Mouse (Mus musculus): ENCODE data around the gene Acsl4. TPM values are rescaled to one million over a fixed set of nuclear protein-coding genes. Genes with fewer than 3 reads are reported as not detected.

Gene Acsl4
- total RNA-seq, 1 experiment from 2014 or later = 33.4 TPM

DNA sequence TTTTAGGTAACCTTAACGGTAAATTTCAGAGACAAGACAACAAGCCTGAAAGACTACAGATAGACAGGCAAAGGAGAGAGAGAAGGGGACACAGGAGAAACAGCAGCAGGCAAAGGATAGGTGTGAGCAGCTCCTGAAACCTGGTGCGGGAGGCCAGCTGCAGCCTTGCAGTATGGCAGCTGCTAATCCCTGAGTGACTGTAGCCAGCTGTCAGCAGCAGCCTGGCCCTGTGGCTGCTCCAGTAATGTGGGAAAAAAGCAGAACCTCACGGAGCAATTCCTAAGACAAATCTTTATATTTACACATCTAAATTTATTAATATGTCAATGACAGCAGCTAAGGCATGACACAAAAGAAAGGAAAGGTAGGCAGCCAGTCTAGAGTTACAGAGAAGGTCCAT, 113.8 kb downstream of the Acsl4 start:
- no peak for ATAC-seq (replicated peaks in 1 of 2; ENCODE audit: insufficient read depth in 1 of 2, low FRiP score in 2 of 2, low TSS enrichment in 1 of 2, low read depth in 1 of 2, poor library complexity in 2 of 2, severe bottlenecking in 2 of 2)

DNA sequence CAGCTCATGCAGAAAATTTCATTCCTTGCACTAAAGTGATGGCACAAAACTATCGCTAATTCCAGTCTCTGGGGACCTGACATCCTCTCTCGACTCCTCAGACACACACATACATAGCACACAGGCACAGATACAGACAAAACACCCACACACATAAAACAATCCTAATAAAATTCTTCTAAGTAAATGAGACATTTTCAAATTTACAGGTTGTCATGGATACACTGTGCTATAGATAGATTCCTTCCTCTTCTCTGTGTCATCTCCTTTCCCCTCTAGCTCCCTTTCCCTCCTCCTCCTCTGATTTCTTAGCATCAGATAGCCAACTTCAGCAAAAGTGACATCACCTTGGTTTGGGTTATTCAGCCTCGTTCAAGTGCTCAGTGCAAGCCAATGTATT, 114.3 kb downstream of the Acsl4 start:
- no peak for ATAC-seq (replicated peaks in 1 of 2; ENCODE audit: insufficient read depth in 1 of 2, low FRiP score in 2 of 2, low TSS enrichment in 1 of 2, low read depth in 1 of 2, poor library complexity in 2 of 2, severe bottlenecking in 2 of 2)

Other genes starting within 250 kb of the Acsl4 start
- gene Gucy2f, start 193.6 kb downstream of the Acsl4 start, total RNA-seq (2017) = not detected in 2 replicates
- 17.1 and 32.8 TPM in 2 replicates for gene Nxt2, start 163.8 kb downstream of the Acsl4 start, total RNA-seq (2017)
- 1.2 TPM in 1 of 2 replicates, not detected in the other for gene Kcne1l, start 84.2 kb downstream of the Acsl4 start, total RNA-seq (2017)

Measured in hematopoietic stem cell, adult 5-6 weeks (primary cell).